Mouse (Mus musculus) stomach, embryonic 16.5 days (tissue): ENCODE measurements at regions not wholly inside any gene's neighbourhood (a gene's known extent, or its start where the extent isn't known, plus 50 kb on each side); places are given as distances from the start of the nearest gene placed in this dataset.

Experiments used
- ATAC-seq: fragments of 200-750 bp; cut with Nextera tagmentation; 2 replicates; pipeline ENCODE4 v1.8.0; 2017; ENCODE audit warnings: moderate number of reproducible peaks, moderate TSS enrichment; ENCODE audit not compliant: insufficient read depth, low FRiP score
- H3K27ac ChIP-seq: fragments of 300-500 bp; sonication (generic); 2 replicates; pipeline ENCODE4 v1.5.1; 2014; ENCODE audit warnings: low read length
- H3K27me3 ChIP-seq: fragments of 300-500 bp; sonication (generic); 2 replicates; pipeline ENCODE4 v1.6.1; 2014; ENCODE audit warnings: low read length, control low read depth, mixed read lengths; ENCODE audit not compliant: control insufficient read depth, insufficient read depth
- H3K36me3 ChIP-seq: fragments of 300-500 bp; sonication (generic); 2 replicates; pipeline ENCODE4 v1.6.1; 2014; ENCODE audit warnings: low read length; ENCODE audit not compliant: control insufficient read depth, insufficient read depth
- H3K4me1 ChIP-seq: fragments of 300-500 bp; sonication (generic); 2 replicates; pipeline ENCODE4 v1.6.1; 2014; ENCODE audit warnings: low read length, control low read depth, mixed read lengths; ENCODE audit not compliant: control insufficient read depth, insufficient read depth
- H3K4me2 ChIP-seq: fragments of 300-500 bp; sonication (generic); 2 replicates; pipeline ENCODE4 v1.6.1; 2014; ENCODE audit warnings: low read depth, low read length, mixed read lengths
- H3K4me3 ChIP-seq: fragments of 300-500 bp; sonication (generic); replicated peaks from 2 replicates; pipeline ENCODE4 v1.5.1; 2014; ENCODE audit warnings: mild to moderate bottlenecking, low read length
- H3K9ac ChIP-seq: fragments of 300-500 bp; sonication (generic); 2 replicates; pipeline ENCODE4 v1.6.1; 2014; ENCODE audit warnings: low read length
- H3K9me3 ChIP-seq: fragments of 300-500 bp; sonication (generic); replicated peaks from 2 replicates; pipeline ENCODE4 v1.6.1; 2016; ENCODE audit warnings: low read length, control low read depth; ENCODE audit not compliant: control insufficient read depth
- WGBS: fragments of 180-500 bp; shearing (Covaris S2); extraction: QIAGEN DNeasy Blood & Tissue Kit; methylation state at CpG from one replicate; pipeline ENCODE4 v1.1.7; 2014; 5-methylcytosine and 5-hydroxymethylcytosine counted together

DNA sequence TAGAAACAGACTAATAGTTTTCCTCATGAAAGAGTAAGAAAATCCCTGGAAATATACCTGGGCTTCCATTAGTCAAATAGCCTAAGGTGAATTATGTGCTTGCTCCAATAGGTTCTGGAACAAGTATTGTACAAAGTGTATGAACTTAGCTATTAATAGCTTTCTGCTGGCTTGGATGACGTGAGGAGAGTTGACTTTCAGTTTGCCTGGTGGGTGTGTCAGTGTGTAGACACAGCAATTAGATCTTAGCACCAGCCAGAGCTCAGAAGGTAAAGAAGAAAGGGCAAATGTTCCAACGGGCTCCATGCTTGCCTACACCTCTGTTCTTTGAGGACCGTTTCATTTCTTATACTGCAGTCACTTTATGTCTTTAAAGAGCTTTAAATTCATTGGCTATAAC, 654.8 kb upstream of the Mef2c start:
- ATAC-seq: peak; percentile 87
- WGBS: 55% methylated on average over 3 of the region's 3 CpGs

DNA sequence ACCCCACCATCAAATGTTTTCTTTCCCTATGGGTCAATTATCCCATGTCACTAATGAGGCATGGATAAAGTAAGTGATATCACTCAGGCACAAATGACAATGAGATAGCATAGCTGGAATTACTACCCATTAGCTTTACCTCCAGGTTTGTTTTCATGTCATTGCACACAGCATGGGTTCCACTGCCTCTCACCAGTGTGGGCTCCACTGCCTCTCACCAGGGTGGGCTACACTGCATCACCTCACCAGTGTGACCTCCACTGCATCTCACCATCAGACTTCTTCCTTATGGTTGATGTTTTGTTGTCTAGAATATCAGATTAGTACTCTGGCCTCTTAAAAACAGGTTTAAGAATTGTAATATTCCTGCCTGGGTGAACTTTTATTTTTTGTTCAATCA, 634.0 kb upstream of the Mef2c start:
- no peak overlapping the region for H3K4me2 ChIP-seq
- no peaks in the 10 kb centered on the region for H3K27me3 ChIP-seq
- no peaks in the 10 kb centered on the region for H3K36me3 ChIP-seq
- H3K9me3 ChIP-seq: no peaks in the 10 kb centered on the region
- H3K4me3 ChIP-seq: no peak overlapping the region
- H3K9ac ChIP-seq: no peak overlapping the region
- H3K4me1 ChIP-seq: no peaks in the 10 kb centered on the region
- H3K27ac ChIP-seq: no peak overlapping the region
- no peak for ATAC-seq

More for the DNA sequence above, 654.8 kb upstream of the Mef2c start:
- Histone ChIP-seq H3K4me3 (no peak overlapping the region), H3K4me1 (no peaks in the 10 kb centered on the region), H3K4me2 (no peak overlapping the region), H3K27ac (no peak overlapping the region), H3K9me3 (no peaks in the 10 kb centered on the region), H3K27me3 (no peaks in the 10 kb centered on the region), H3K9ac (no peak overlapping the region), H3K36me3 (no peaks in the 10 kb centered on the region)

DNA sequence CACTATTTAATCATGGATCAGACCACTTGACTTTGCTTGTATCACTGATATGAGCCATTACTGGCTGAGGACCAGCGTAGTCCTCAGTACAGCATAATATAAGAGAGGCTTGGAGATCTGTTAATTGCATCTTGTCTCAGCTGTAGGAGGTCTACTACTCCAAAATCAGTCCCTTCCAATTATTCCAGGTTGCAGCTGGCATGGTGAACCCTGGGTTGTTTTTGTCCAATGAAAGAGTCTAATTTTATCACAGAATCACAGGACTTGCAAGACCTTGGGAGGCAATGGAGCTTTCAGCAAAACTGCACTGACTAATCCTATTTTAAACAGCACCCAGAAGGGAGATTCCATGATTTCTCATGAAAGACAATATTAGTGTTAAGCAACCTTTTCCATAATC, 629.7 kb upstream of the Mef2c start:
- H3K27ac ChIP-seq: no peak overlapping the region
- no peak overlapping the region for H3K4me2 ChIP-seq
- no peak overlapping the region for H3K4me3 ChIP-seq
- no peaks in the 10 kb centered on the region for H3K9me3 ChIP-seq
- no peaks in the 10 kb centered on the region for H3K36me3 ChIP-seq
- ATAC-seq: no peak
- WGBS: 88% methylated on average over 1 of the region's 1 CpGs
- H3K9ac ChIP-seq: no peak overlapping the region
- H3K27me3 ChIP-seq: no peaks in the 10 kb centered on the region
- H3K4me1 ChIP-seq: no peaks in the 10 kb centered on the region

DNA sequence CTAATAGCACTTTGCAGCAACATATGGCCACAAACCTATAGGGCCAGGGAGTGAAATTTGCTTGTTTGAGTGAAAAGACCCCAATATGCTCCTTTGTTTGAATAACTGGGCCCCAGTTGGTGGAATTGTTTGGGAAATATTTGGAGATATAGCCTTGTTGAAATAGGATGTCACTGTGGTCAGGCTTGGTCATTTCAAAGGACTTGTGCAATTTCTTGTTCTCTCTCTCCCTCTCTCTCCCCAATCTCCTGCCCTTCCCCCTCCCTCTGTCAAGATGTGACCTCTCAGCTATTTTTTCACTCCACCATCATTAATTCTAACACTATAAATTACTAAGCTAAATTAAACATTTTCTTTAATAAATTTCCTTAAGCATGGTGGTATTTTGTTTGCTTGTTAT, 620.5 kb upstream of the Mef2c start:
- H3K36me3 ChIP-seq: no peaks in the 10 kb centered on the region
- no peak overlapping the region for H3K27ac ChIP-seq
- no peak overlapping the region for H3K9ac ChIP-seq
- no peak overlapping the region for H3K4me3 ChIP-seq
- no peak for ATAC-seq
- no peaks in the 10 kb centered on the region for H3K9me3 ChIP-seq
- H3K4me1 ChIP-seq: no peaks in the 10 kb centered on the region
- no peaks in the 10 kb centered on the region for H3K27me3 ChIP-seq
- H3K4me2 ChIP-seq: no peak overlapping the region

DNA sequence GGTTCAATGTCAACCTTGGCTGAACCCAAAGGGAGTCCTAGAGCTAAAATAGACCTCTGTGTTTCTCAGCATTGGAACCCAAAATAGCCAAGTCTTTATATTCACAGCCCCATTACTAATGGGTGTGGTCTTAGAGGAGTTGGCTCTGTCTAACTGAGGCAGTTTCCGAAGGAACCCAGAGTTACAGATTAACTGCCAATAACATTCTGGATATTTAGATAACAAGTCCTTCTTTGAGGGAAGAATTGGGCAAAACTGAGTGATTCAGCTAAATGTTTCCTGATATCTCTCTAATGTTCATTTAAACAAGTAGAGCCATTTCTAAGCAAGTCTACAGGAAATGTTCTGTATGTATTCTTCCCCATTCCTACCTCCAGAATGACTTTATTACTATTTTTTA, 615.1 kb upstream of the Mef2c start:
- ATAC-seq: no peak
- H3K9ac ChIP-seq: no peak overlapping the region
- no peaks in the 10 kb centered on the region for H3K27me3 ChIP-seq
- no peak overlapping the region for H3K27ac ChIP-seq
- no peak overlapping the region for H3K4me3 ChIP-seq
- H3K4me1 ChIP-seq: no peaks in the 10 kb centered on the region
- no peak overlapping the region for H3K4me2 ChIP-seq
- 83% methylated on average over 1 of the region's 1 CpGs for WGBS
- no peaks in the 10 kb centered on the region for H3K9me3 ChIP-seq
- H3K36me3 ChIP-seq: no peaks in the 10 kb centered on the region

DNA sequence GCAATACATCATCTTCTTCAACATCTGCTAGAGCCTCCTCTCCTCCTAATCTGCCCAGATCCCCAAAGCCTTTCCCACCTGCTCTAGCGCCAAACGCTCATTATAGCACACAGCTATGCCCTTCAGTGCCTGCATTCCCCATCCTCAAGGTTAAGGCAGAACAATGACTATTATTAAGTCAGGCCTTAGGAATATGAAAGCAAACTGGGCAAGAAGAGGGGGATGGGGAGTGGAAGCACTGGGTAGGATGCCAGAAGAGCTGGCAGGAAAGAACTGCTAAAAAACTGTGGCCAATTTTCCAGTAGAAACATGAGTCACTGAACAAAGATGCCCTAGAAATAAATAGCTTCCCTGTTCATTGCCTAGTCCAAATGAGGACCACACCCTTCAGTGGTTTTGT, 611.1 kb upstream of the Mef2c start:
- H3K9ac ChIP-seq: no peak overlapping the region
- no peak overlapping the region for H3K4me2 ChIP-seq
- H3K36me3 ChIP-seq: no peaks in the 10 kb centered on the region
- WGBS: 60% methylated on average over 2 of the region's 2 CpGs
- no peak overlapping the region for H3K27ac ChIP-seq
- H3K27me3 ChIP-seq: no peaks in the 10 kb centered on the region
- H3K4me1 ChIP-seq: no peaks in the 10 kb centered on the region
- ATAC-seq: no peak
- no peak overlapping the region for H3K4me3 ChIP-seq
- H3K9me3 ChIP-seq: no peaks in the 10 kb centered on the region

DNA sequence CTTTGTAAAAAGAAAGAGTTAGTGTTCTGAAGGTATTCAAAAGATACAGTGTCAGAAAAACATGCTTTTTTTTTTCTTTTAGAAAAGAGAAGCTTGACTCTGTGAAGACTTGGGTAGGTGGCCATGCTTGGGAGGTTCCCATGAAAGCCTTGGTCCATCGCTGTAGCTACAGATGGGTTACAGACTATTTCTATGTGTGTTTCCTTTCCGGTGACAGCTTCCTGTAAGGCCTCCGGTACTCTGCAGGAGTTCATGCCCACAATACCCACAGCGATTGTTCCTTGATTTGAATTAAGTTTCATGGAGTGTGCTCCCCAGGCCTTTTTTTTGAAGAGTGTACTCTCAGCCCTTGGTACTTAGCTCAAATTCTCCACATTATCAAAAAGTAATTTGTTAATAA, 604.1 kb upstream of the Mef2c start:
- no peak for ATAC-seq
- Histone ChIP-seq H3K36me3 (no peaks in the 10 kb centered on the region), H3K27ac (no peak overlapping the region), H3K9ac (no peak overlapping the region), H3K4me3 (no peak overlapping the region), H3K27me3 (no peaks in the 10 kb centered on the region), H3K9me3 (no peaks in the 10 kb centered on the region), H3K4me2 (no peak overlapping the region), H3K4me1 (no peaks in the 10 kb centered on the region)
- 68% methylated on average over 4 of the region's 4 CpGs for WGBS

DNA sequence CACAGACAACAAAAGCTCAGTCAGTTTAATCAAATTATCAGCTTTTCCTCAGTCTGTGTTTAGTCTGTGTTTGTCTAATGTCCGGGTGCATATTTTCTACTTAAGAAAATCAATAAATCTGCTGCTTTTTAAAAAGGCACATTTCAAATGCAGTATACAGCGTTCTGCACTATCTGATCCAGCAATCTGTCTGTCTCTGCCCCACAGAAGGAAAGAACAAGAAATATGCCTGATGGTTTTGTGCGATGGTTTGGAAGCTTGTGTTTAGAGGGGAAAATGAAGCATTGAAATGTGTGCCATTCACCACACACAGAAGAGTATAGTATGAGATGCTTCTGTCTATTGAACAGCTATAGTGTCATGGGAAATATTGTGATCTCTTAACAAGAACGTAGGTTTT, 601.7 kb upstream of the Mef2c start:
- no peak overlapping the region for H3K4me2 ChIP-seq
- no peak for ATAC-seq
- no peak overlapping the region for H3K9ac ChIP-seq
- H3K4me3 ChIP-seq: no peak overlapping the region
- H3K27me3 ChIP-seq: no peaks in the 10 kb centered on the region
- H3K36me3 ChIP-seq: no peaks in the 10 kb centered on the region
- no peaks in the 10 kb centered on the region for H3K9me3 ChIP-seq
- no peaks in the 10 kb centered on the region for H3K4me1 ChIP-seq
- H3K27ac ChIP-seq: no peak overlapping the region
- 35% methylated on average over 4 of the region's 4 CpGs for WGBS

DNA sequence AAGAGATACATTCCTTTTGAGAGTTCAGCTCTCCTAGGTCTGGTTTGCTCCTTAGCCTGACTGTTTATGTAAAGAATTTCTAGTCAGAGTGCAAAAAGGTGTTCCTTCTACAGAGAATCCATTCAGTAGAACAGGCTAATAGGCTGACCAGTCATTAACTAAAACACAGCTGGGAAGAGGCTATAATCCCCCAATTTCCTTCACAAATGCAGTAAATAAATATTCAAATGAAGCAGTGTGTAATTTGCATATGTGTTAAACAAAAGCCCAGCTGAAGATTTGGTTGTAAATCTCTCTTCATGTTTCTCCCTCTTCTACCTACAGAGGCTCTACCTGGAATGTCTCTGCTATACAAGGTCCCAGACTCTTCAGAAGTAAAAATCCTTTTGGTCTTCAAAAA, 600.2 kb upstream of the Mef2c start:
- H3K9me3 ChIP-seq: no peaks in the 10 kb centered on the region
- no peak overlapping the region for H3K4me2 ChIP-seq
- no peaks in the 10 kb centered on the region for H3K36me3 ChIP-seq
- H3K9ac ChIP-seq: no peak overlapping the region
- no peaks in the 10 kb centered on the region for H3K27me3 ChIP-seq
- H3K4me3 ChIP-seq: no peak overlapping the region
- no peak overlapping the region for H3K27ac ChIP-seq
- H3K4me1 ChIP-seq: no peaks in the 10 kb centered on the region
- no peak for ATAC-seq

DNA sequence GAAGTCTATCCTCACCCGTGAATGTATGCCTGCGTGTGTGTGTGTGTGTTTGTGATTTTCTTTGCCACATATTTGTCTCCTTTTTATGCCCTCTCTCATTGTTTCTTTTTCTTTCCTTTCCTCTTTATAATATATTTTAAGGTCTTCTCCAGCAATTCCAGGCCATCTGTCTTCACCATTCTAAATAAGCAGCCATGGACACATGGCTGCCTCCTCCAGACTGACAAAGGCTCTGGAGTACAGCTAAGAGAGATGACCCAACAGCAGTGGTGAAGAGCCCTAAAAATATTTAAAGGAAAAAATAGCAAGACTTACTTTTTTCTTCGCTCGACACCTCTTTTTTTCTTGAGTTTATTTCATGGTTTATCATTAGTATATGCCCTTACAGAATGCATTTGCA, 596.1 kb upstream of the Mef2c start:
- Histone ChIP-seq H3K4me2 (no peak overlapping the region), H3K4me1 (no peaks in the 10 kb centered on the region), H3K27me3 (no peaks in the 10 kb centered on the region), H3K27ac (no peak overlapping the region), H3K9me3 (no peaks in the 10 kb centered on the region), H3K9ac (no peak overlapping the region), H3K36me3 (no peaks in the 10 kb centered on the region), H3K4me3 (no peak overlapping the region)
- 87% methylated on average over 4 of the region's 4 CpGs for WGBS
- ATAC-seq: no peak
